Mouse (Mus musculus): ENCODE results near the gene Pim1.
A peak's percentile ranks its signal among the peaks of the same experiment; 100 is the strongest.
"Not testable (repeated sequence)": the region's sequence is repeated elsewhere in the genome, so short reads cannot be mapped to it uniquely, and the experiment has no call there.

Pim1 gene

DNA sequence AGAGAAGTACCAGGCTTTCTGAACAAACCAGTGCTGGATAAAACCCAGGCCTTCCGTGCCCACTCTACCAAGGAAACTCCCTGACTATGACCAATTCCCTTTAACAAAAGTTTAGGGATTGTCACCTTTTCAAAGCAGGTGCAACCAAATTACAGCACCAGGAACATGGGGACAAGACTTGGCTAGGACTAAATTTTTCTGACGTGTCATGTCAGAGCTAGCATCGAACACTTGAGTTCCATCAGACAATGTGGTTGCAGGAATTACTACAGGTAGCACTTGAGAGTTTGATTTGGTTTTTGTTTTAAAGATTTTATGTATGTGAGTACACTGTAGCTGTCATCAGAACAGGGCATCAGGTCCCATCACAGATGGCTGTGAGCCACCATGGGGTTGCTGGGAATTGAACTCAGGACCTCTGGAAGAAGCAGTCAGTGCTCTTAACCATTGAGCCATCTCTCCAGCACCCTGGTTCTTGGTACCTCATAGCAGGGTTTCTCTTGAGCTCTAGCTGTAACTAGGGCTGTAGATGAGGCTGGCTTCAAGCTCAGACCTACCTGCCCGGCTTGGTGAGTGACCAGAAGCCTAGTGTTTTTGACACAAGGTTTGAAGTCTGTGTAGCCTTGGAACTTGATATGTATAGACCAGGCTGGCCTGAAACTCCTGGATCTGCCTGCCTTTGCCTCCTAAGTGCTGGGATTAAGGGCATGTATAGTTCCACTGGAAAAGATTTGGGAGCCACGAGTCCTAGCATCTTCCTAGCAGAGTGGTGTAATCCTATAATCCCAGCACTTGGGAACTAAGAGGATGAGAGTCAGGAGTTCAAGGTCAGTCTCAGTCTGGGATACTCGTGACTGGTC is 5.9 kb downstream of the Pim1 start:
- no peak for DNase-seq

DNA sequence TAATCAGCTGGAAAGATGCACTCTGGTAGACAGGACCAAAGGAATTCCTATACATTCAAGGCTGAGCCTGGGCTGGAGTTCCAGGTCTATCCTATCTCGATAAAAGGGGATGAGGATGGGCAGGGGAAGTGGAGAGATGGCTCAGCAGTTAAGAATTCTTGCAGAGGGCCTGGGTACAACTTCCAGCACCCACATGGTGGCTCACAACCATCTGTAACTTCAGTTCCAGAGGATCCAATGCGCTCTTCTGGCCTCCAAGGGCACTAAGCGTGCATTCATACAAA is 6.5 kb downstream of the Pim1 start:
- DNase-seq = no peak

DNA sequence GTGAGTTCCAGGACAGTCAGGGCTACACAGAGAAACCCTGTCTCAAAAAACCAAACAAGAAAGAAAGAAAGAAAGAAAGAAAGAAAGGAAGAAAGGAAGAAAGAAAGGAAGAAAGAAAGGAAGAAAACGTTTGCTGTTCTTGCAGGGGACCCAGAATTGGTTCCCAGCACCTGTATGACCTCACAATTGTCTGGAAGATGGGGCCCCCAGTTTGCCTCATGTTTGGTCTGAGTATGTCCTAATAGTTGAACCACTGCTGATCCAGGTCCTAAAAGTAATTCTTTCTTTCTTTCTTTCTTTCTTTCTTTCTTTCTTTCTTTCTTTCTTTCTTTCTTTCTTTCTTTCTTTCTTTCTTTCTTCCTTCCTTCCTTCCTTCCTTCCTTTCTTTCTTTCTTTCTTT is 6.9 kb downstream of the Pim1 start:
- not testable (repeated sequence) for DNase-seq

DNA sequence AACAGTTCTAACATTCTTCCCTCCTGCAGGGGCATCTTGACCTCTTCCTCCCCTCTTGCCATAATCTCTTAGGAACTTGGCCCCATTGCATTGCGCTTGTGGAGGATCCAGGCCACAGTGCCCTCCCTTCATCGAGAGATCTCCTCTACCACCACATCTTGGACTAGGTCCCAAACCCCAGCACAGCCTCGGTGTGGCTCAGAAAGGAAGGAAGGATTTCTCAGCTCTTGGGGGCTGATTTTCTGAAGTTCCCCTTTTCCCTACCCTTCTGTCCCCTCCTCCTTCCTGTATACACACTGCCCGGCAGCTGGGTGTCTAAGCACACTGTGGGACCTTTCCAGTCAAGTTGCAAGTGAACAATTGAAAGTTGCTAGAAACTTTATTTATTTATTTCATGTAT is 7.5 kb downstream of the Pim1 start:
- DNase-seq = no peak

DNA sequence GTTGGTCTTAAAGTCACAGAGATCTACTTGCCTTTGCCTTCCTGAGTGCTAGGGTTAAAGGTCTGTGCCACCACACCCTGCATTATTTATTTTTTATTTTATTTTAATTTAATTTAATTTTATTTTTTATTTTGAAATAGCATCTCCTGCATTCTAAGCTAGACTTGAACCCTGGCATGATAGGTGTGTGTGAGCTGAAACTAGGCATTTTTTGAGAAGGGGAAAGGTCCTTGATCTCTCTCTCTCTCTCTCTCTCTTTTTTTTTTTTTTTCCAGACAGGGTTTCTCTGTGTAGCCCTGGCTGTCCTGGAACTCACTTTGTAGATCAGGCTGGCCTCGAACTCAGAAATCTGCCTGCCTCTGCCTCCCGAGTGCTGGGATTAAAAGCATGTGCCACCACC is 8.4 kb downstream of the Pim1 start:
- DNase-seq = not testable (repeated sequence)

DNA sequence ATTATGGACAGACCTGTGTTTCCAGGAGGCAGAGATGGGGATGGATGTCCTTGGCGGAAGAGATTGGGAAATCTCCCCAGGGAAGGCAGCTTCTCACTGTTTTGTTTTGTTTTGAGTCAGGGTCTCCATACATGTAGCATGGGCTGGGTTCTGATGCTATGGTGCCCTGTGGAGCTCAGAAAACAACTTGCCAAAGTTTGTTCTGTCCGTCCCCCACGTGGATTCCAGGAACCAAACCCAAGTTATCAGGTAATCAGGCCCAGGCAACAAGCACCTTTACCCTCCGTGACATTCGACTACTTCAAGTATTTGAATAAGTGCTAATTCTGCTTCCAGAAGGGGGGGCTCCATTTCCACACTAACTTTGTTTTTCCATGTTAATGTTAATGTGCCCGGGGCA is 9.0 kb downstream of the Pim1 start:
- DNase-seq = no peak

DNA sequence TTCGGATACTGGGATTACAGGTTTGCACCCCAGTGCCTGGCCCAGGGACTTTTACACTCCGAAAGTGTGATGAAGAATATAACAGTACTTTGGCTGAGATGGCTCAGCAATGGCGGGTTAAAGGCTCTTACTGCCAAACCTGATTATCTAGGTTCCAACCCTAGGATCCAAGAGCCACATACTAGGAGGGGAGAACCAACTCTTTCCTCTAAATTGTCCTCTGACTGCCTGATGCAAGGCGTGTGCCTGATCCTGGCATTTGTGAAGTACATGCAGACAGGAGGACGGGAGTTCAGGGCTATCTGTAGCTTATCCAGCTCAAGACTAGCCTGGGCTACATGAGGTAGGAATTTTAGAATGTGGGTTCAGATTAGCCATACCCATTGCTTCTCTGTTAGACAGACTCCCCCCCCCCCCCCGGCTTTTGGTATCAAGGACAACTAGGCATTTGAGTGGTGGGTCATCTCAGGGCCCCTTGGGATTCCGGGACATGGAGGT is 9.7 kb downstream of the Pim1 start:
- no peak for DNase-seq

DNA sequence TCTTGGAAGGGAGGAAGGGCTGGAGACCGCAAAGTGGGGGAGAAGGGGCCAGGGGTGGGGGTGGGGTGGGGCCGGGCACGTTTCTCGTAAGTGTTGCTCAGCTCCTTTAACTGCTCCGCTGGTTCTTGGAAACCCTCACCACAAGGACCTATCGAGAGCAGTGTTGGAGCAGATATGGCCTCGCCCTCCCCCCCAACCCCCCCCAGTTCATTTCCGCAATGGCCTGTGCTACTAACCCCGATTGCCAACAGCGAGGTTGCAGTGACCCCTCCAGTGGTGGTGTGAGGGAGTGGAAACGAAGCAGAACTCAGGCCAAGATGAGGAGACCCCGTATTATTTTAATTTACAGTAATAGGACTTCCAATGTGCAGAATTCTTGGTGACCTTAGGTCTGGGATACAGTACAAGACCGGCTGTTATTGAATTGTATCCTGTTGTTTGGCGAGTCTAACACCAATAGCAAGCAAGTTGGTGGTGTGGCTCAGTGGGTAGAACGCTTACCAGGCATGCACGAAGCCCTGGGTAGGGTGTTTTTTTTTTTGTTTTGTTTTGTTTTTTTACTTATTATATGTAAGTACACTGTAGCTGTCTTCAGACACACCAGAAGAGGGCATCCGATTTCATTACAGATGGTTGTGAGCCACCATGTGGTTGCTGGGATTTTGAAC is 10.4 kb downstream of the Pim1 start:
- no peak for DNase-seq

DNA sequence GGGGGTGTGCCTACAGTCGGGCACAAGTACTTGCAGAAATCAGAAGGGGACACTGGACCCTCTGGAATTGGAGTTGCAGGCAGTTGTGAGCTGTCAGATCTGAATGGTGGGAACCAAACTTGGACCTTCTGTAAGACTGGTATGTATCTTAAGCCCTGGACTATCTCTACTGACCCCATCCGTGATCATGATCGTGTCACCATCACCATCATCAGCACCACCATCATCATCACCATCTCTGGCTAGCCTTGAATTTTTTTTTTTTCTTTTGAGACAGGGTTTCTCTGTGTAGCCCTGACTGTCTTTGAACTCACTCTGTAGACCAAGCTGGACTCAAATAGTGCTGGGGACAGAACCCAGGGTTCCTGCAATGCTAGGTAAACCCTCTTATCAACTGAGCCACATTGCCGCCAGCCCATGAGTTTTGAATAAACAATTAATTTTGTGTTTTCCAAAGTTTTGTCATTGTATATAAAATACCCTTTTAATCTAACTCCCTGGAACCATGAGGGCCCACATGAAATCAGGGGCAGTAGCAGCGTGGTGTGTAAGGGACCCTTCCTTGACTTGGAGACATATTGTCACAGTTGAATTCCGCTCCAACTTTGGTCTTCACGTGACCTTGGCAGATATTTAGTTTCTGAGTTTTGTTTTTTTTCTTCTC is 11.6 kb downstream of the Pim1 start:
- no peak for DNase-seq

DNA sequence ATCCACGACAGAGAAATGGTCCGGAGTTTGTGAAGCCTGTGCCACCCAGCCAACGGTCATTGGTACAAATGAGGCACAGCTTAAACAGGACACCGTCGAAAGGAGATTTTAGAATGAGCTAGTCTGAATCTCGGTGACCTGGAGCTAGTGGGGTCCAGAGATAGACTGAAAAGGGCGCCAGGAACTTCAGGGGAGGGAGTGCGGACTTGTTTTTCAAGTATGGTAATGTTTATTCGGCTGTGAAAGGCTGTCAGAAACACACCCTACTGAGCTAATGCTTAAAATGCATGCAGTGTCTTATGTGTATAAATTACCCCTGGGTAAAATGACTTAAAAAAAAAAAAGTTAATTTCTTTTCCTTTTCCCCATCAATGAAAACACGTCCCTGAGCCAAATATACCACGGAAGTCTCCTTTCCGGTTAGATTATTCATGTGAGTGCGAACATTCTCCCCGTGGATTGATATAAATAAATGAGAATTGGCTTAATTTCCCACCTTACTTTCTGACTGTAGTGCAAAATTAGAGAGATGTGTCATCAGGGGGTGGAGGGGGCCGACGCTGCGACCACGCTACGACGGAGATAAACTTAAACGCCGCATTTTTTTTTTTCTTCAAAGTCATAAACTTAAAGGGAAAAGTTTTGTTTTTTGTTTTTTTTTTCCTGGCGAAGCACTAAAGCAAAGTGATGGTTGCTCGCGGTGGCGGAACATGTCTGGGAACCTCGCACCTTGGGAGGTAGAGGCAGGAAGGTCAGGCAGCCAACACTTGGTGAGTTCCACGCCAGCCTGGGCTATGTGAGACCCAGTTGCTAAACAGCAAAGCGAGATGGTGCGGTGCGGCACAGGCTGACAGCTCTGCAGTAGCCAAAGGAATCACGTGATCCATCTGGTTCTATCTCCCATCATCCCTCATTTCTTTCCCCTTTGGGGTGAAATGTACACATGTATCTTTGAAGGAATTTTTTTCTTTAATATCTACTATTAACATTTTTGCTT is 12.4 kb downstream of the Pim1 start:
- DNase-seq = no peak

DNA sequence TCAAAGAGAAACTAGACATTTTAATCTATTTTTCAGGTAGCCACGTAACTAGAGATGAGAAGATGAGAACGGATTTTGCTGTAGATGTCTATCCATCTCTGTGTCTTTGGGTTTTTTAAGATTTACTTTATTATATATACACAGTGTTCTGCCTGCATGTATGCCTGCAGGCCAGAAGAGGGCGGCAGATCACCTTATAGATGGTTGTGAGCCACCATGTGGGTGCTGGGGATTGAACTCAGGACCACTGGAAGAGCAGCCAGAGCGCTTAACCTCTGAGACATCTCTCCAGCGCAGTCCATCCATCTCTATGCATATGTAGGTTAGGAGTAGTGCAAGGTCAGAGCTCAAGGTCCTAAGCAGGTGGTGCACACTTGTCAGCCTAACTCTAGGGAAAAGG is 13.1 kb downstream of the Pim1 start:
- DNase-seq = no peak

DNA sequence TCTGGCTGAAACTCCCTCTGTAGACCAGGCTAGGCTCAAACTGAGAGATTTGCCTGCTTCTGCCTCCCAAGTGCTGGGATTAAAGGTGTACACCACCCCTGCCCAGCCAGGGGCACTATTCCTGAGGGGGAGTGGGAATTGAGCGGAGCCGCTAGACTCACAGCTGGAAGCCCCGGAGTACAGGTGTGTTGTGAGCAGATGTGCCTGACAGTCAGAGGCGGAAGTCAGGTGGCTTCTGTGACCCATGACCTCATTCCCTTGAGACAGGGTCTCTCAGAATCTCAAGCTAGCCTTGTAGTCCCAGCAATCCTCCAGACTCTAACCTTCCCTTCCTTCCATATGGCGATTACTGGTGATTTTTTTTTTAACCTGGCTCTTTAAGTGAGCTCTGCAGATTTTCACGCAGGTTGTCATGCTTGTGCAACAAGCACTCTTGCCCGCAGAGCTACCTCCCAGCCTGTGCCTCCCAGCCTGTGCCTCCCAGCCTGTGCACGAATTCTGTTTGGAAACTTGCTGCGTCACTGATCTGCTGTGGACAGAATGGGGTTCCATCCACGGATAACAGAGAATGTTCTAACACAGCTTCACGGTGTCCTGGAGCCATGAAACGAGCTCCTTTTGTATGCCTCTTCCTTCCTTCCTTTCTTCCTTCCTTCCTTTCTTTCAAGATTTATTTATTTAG is 18.5 kb downstream of the Pim1 start:
- DNase-seq = no peak

DNA sequence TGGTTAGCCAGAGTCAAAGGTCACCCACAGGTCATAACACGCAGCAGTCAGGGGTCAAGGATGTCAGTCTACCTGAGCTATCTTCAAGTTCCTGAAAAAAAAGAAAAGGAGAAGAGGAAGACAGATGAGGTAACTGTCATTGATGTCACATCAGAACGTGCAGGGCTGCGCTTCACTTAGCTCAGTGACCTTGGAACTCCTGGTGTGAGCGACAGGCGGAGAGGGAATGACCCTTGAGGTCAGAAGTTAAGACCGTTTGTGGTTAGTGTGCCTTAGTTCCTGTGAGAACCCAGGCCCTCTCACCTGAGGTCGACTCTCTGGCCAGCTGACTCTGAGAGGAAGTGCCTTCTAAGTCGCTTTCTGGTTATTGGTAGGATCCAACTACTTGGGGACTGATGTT is 20.1 kb downstream of the Pim1 start:
- no peak for DNase-seq

DNA sequence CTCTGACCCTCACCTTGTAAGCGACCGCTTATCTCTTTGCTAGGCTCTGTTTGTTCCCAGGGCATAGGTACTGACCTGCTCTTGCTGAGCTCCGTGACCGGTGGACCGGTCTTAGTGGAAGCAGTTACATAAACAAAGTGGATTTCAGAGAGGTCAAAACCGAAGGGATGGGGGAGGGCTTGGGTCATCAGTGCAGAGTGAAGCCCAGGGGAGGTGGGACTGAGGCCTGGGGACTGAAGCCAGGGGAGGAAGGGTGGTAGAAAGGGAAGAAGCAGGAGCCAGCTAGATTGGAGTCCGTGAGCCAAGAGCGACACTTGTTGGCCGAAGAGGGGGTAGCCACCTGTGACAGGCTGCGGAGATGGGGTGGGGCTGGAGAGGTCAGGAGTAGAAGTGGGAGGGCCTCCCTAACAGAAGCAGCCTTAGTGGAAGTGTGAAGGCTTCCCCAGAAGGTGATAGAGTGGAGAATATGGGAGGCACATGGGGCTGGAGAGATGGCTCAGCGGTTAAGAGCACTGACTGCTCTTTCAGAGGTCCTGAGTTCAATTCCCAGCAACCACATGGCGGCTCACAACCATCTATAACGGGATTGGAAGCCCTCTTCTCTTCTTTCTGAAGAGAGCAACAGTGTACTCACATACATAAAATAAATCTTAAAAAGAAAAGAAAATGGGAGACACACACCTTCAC is 22.6 kb downstream of the Pim1 start:
- DNase-seq = peak; percentile 76

DNA sequence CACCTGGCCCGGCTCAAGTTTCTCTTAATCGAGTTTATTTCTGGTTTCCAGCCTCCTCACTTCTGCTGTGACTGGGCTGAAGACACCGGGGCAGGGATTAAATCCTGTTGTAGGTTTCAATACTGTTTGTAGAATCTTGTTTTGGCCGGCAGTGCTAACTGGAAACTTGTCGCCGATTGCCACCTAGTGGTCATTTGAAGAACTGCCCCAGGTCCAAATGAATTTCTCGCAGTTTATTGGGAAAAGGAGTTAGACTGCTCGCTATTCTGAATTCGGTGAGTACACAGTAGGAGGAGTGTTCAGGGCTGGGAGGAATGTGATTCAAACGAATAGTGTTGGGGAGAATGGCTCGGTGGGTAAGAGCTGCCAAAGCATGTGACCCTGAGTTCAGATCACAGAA is 23.9 kb downstream of the Pim1 start:
- peak; percentile 66 to 70 for DNase-seq

DNA sequence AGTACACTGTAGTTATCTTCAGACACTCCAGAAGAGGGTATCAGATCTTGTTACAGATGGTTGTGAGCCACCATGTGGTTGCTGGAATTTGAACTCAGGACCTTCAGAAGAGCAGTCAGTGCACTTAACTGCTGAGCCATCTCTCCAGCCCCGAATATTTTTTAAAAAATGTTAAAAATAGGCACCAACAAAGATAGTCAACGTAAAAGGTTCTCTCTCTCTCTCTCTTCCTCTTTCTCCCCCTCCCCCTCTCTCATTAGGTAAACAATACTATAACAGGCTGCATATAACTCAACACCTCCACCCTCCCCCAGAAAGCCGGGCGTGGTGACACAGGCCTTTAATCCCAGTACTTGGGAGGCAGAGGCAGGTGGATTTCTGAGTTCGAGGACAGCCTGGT is 28.1 kb downstream of the Pim1 start:
- DNase-seq = not testable (repeated sequence)

DNA sequence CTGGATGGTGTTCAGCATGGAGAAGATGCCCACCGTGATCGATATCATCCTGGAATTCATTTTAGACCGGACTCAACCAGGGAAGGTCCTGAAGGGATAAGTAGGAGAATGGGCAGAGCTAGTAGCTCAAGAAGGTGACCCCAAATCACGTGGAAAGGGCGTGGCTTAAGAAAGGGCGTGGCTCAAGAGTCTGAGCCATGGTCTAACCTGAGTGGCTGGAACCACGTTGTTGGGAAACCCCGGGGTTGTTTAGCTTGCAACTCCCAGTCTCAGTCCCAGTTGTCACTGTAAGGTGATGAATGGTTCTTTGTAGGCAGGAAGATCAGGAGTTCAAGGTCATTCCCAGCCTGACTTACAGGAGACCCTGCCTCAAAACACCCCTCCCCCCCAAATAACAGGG is 29.2 kb downstream of the Pim1 start:
- DNase-seq = no peak

DNA sequence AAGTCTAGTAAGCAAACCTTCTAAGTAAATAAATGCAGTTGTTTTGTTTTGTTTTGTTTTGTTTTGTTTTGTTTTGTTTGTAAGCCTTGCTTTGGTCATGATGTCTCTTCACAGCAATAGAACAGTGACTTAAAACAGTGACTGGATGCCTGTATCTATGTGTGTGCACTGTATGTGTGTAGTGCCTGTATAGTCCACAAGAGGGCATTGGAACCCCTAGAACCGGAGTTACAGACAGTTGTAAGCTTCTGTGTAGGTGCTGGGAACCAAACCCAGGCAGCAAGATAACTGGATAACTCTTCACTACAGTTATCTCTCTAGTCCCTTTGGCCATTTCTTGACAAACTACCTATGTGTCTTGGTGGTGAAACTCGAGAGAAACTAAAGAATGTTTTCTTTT is 35.1 kb downstream of the Pim1 start:
- no peak for DNase-seq

DNA sequence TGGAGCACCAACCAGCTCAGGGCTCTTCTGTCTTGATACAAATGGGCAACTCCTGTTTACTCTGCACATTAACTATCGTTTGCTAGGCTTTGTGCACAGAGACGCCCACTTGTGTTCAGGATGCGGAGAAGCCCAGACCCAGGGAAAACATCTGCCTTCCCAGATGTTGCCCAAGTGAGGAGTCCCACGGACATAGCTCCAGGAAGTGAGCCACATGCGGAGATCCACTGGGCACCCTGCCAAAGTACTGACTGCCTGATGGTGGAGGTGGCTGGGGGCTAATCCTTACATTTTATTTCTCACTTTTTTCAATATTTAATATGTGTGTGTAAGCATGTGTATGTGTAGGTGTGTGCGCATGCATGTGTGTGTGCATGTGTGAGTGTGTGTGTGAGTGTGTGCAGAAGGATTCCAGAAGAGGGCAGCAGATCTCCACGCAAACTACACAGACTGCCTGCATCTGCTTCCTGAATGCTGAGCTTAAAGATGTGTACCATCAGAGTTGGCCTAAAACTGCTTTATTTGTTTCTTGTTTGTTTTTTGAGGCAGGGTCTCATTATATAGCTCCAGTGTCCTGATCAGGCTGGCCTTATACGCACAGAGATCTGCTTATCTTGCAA is 38.1 kb downstream of the Pim1 start:
- DNase-seq = peak in 1 of 2 experiments; percentile 18

DNA sequence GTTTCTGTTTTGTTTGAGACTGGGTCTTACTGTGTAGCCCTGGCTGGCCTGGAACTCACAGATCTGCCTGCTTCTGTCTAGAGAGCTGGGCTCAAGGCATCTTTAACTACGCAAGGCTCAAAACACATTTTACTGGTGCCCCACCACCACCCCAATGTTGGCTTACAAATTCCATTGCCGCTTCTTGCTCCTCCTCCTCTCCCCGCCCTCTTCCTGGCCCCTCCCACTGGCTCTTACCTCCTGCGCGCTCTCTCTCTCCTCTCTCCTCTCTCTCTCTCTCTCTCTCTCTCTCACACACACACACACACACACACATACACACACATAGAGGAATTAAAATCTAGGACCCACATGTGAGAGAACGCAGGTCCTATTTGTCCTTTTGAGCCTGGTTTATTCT is 40.0 kb downstream of the Pim1 start:
- no peak for DNase-seq

DNA sequence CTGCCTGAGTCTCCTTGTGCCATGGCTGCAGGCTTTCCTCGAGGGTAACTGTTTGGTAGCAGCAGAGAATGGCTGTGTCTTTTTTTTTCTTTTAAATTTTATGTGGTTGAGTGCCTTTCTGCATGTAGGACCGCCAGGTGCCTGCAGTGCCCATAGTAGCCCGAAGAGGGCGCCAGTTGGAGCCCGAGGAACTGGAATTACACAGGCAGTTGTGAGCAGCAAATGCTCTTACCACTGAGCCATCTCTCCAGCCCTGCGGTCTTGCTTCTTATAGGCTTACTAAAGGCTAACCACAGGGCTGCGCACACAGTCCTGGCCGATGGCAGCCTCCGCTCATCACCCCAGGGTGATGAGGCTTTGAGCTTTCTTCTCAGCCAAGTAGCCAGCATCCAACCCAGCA is 40.7 kb downstream of the Pim1 start:
- peak; percentile 32 to 47 for DNase-seq

Data from thymus, postnatal 36 days (tissue).